Mouse (Mus musculus): ENCODE measurements at regions not wholly inside any gene's neighbourhood (a gene's known extent, or its start where the extent isn't known, plus 50 kb on each side); places are given as distances from the start of the nearest gene placed in this dataset.

GRCm38 (mm10) chr3:52731941-52732340 is 285.1 kb downstream of the Cog6 start:
- TF ChIP-seq NANOG (IDR thresholded peaks at IDR 0.05; ENCODE audit: borderline replicate concordance, low read length) (no peak), CTCF (conservative IDR thresholded peaks at IDR 0.05; ENCODE audit: low read length) (no peak), POU5F1 (IDR thresholded peaks at IDR 0.05; ENCODE audit: borderline replicate concordance, low read length) (no peak)
